In the genomic region with DNA sequence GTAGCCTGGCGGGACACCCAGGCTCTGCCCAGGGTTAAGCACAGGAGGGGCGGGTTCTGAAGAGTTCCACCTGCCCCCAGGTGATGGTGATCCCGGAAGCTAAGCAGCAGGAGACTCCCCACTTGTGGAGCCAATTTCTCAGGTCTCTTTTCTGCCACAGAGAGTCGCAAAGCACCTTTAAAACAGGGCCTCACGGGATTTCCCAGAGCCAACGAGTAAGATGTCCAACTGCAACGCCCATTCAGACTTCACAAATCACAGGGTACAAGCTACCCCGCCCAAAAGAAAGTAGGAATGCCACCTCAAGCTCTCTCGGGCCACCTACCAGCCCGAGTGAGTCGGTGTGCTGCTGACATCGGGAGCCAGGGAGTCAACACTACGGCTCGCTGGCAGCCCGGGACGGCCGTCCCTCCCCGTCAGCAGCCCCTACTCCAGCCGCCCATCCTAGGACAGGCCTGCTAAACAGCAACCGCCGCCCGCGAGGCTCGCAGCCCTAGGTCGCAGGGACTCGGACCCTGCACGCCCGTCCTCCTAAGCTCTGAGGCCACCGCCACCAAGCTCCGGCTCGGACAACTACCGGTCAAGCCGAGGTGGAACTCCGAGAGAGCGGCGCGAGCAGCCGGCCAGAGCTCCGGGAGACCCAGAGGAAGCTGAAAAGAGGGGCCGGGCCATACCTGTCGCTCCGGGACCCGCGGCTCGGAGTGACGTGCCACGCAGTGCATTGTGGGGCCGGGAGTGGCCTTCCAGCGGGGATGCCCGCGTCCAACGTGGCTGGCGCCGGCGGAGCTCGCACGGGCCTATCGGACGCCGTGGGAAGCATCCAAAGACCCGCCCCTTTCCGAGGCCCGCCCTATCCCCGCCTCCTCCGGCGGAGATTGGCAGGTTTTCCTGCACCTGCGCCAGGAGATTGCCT, we compare ENCODE assay signal across 7 mouse cellular contexts. TPM values are rescaled to one million over a fixed set of nuclear protein-coding genes. Genes with fewer than 3 reads are reported as not detected.
A peak's percentile ranks its signal among the peaks of the same experiment; 100 is the strongest.
DNase-seq lines count a peak whose midpoint lies in the region; ATAC-seq lines count a peak whose summit lies in the region.

A gene (minus strand): TSS at position 769 of the 913 bp plus-strand sequence.

- WGBS in intestine, embryonic 15.5 days: under 1% methylated on average over 67 of the region's 67 CpGs
- under 1% methylated on average over 67 of the region's 67 CpGs for WGBS in midbrain, embryonic 10.5 days

- peak within 1 kb of the TSS; percentile 72 for H3K4me2 ChIP-seq in intestine, embryonic 15.5 days (replicated peaks)

- peaks cover 6% of the 10 kb centered on the region; the same call in 1 of the 2 replicates for H3K4me1 ChIP-seq in intestine, embryonic 15.5 days (replicated peaks)
- peaks cover 24% of the 10 kb centered on the region for H3K4me1 ChIP-seq in midbrain, embryonic 10.5 days

- H3K27me3 ChIP-seq in intestine, embryonic 15.5 days (replicated peaks): no peaks in the 10 kb centered on the region
- H3K27me3 ChIP-seq in midbrain, embryonic 10.5 days (ENCODE audit: low read depth, poor library complexity, severe bottlenecking): no peaks in the 10 kb centered on the region

- H3K4me3 ChIP-seq in intestine, embryonic 15.5 days (replicated peaks): peak within 1 kb of the TSS; percentile 70
- peak within 1 kb of the TSS; percentile 86 for H3K4me3 ChIP-seq in midbrain, embryonic 10.5 days

- H3K36me3 ChIP-seq in intestine, embryonic 15.5 days: no peaks in the 10 kb centered on the region
- H3K36me3 ChIP-seq in midbrain, embryonic 10.5 days: peaks cover 26% of the 10 kb centered on the region; the same call in 1 of the 2 replicates

- peak within 1 kb of the TSS; percentile 85 for H3K27ac ChIP-seq in intestine, embryonic 15.5 days
- H3K27ac ChIP-seq in midbrain, embryonic 10.5 days (replicated peaks): peak within 1 kb of the TSS; percentile 92

- intact Hi-C loops in gastrocnemius, postnatal 36 days (cut with DNase I): no loop called here
- intact Hi-C loops in left cerebral cortex, postnatal 25 days (cut with DNase I): loop anchor here (2.0 kb wide), 1 partner anchor 173 kb away; no protein-coding TSS in a partner anchor

- DNase-seq in adrenal gland, adult 2 months: peak; percentile 97
- peak; percentile 90 for DNase-seq in embryo, embryonic 11.5 days (ENCODE audit: low read depth, low spot score)
- peak; percentile 87 to 89 for DNase-seq in gastrocnemius, postnatal 36 days
- peak; percentile 95 to 96 for DNase-seq in left cerebral cortex, postnatal 25 days (ENCODE audit: low spot score in 2 of 2)
- peak; percentile 97 for DNase-seq in midbrain, embryonic 10.5 days (ENCODE audit: low spot score)
- peak; percentile 94 for DNase-seq in right cerebral cortex, postnatal 4 days

- H3K9me3 ChIP-seq in intestine, embryonic 15.5 days: no peaks in the 10 kb centered on the region
- H3K9me3 ChIP-seq in midbrain, embryonic 10.5 days (replicated peaks): no peaks in the 10 kb centered on the region

- peak; percentile 100 for ATAC-seq in intestine, embryonic 15.5 days

- peak within 1 kb of the TSS; percentile 86 for H3K9ac ChIP-seq in intestine, embryonic 15.5 days

RNA-seq across cellular contexts. Expression of the gene that starts here (rescaled TPM):
- total RNA-seq in adrenal gland, adult 2 months (2021): 10 to 100 TPM; 21.6 to 25.1 TPM
- 3.8 and 6.0 TPM in 2 replicates for polyA plus RNA-seq in adrenal gland, adult 2 months (2012; rRNA removed)
- 1 to 10 TPM; 4.0 to 6.1 TPM for total RNA-seq in gastrocnemius, postnatal 36 days (2021)
- polyA plus RNA-seq in intestine, embryonic 15.5 days (2015; fragmentation: Nextera tagmentation; extraction: Ambion mirVana): 53.3 and 54.3 TPM in 2 replicates
- total RNA-seq in left cerebral cortex, postnatal 25 days (2021): 10 to 100 TPM; 15.7 to 15.8 TPM
- polyA plus RNA-seq in midbrain, embryonic 10.5 days (2016; fragmentation: Nextera tagmentation; extraction: Ambion mirVana): 40.8 and 42.9 TPM in 2 replicates

Comparison
In these comparisons a context has a peak if more than half of its experiments do, and no peak if none do; other contexts are left out.
1. Peak in every context shown above with its lines: DNase-seq, ATAC-seq, H3K4me3 ChIP-seq and H3K27ac ChIP-seq.